Mouse (Mus musculus): ENCODE data around the gene Nt5c. TPM values are rescaled to one million over a fixed set of nuclear protein-coding genes. Genes with fewer than 3 reads are reported as not detected.
"Not testable (repeated sequence)": the region's sequence is repeated elsewhere in the genome, so short reads cannot be mapped to it uniquely, and the experiment has no call there.

Gene Nt5c
- polyA plus RNA-seq, 1 experiment from 2014 or later = 73.7 TPM

DNA sequence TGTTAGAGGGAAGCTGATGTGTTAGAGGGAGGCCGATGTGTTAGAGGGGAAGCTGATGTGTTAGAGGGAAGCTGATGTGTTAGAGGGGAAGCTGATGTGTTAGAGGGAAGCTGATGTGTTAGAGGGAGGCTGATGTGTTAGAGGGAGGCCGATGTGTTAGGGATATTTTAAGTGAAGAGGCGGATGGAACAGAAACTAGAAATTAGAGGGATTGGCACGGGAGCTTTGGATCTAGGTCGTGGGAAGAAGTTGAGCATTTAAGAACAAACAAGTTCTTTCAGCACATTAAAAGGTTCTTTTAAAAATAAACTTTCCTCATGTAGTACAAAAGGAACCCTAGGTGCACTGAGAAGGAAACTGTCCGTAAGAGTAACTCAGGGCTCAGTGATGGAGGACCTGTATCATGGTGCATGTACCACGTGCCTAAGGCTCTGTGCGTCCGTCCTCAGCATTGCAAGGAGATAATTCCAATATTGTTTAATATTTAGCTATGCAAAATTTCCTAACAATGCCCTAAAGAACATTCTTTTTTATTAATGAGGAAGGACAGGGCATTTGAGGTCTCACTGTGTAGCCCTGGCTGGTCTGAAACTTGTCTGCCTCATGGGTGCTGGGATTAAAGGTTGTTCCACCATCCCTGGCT, 13.2 kb downstream of the Nt5c start:
- no peaks in the 10 kb centered on the region for H3K9me3 ChIP-seq
- WGBS = 86% methylated on average over 9 of the region's 9 CpGs
- ATAC-seq (ENCODE audit: insufficient number of reproducible peaks, insufficient read depth, low FRiP score, low TSS enrichment) = no peak

DNA sequence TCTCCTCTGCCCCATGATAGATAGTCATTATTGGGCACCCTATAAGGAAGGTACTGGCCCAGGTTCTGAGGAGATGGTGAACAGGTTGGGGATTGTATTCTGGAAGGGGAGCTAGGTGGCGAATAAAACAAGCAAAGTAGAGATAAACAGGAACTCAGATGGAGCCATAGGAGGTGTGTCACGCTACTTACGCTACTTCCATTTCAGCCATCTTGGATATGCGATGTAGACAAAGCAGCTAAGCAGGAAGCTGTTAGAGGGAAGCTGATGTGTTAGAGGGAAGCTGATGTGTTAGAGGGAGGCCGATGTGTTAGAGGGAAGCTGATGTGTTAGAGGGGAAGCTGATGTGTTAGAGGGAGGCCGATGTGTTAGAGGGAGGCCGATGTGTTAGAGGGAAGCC, 14.3 kb downstream of the Nt5c start:
- H3K36me3 ChIP-seq; H3K27me3 ChIP-seq; H3K9me3 ChIP-seq; H3K27ac ChIP-seq; ATAC-seq (ENCODE audit: insufficient number of reproducible peaks, insufficient read depth, low FRiP score, low TSS enrichment); H3K9ac ChIP-seq; H3K4me3 ChIP-seq: not testable (repeated sequence)
- peak overlapping the region; percentile 92; the same call in 1 of the 2 replicates for H3K4me2 ChIP-seq (replicated peaks)
- 85% methylated on average over 7 of the region's 7 CpGs for WGBS
- H3K4me1 ChIP-seq = peaks cover 31% of the 10 kb centered on the region

More for the DNA sequence above, 13.2 kb downstream of the Nt5c start:
- Histone ChIP-seq H3K27me3 (no peaks in the 10 kb centered on the region), H3K27ac (no peak overlapping the region), H3K36me3 (no peaks in the 10 kb centered on the region; the same call in 1 of the 2 replicates), H3K9ac (no peak overlapping the region), H3K4me1 (peaks cover 28% of the 10 kb centered on the region), H3K4me2 (replicated peaks) (no peak overlapping the region), H3K4me3 (no peak overlapping the region)

DNA sequence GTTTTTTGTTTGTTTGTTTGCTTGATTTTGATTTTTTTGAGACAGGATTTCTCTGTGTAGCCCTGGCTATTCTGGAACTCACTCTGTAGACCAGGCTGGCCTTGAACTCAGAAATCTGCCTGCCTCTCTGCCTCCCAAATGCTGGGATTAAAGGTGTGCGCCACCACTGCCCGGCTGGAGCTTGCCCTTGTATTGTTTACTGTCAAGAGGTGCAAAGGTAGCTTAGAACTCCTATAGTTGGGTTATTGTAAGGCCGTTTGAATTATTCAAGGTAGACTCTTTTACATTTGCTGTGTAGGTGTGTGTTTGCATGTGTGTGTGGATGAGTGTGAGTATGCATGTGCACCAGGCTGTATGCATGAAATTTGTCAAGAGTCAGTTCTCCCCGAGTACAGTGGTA, 15.0 kb downstream of the Nt5c start:
- ATAC-seq (ENCODE audit: insufficient number of reproducible peaks, insufficient read depth, low FRiP score, low TSS enrichment); H3K27me3 ChIP-seq; H3K27ac ChIP-seq; H3K36me3 ChIP-seq; H3K9me3 ChIP-seq: not testable (repeated sequence)
- Histone ChIP-seq H3K9ac (0 out of 2 replicates have a peak overlapping the region, but pooled peaks have one; percentile 73), H3K4me3 (peak overlapping the region; percentile 85), H3K4me1 (peaks cover 31% of the 10 kb centered on the region), H3K4me2 (replicated peaks) (peak overlapping the region; percentile 92)
- WGBS = 81% methylated on average over 4 of the region's 4 CpGs

DNA sequence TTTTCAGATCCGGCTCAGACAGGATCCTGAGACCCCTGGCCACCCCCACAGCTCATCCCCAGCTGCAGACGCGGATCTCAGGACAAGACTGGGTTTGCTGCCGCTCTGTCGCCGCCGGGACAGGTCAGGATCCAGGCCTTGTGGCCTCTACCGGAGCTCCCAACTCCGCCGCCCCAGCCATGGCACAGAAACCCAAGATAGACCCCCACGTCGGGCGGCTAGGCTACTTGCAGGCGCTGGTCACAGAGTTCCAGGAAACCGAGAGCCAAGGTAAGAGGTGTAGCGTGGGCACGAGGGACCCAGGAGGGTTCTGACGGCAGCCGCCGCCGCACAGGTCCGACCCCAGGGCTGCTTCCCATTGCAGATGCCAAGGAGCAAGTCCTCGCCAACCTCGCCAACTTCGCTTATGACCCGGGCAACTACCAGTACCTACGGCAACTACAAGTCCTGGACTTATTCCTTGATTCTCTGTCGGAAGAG, 15.9 kb downstream of the Nt5c start:
- WGBS = 3% methylated on average over 28 of the region's 28 CpGs
- Histone ChIP-seq H3K4me3 (peak overlapping the region; percentile 85), H3K27me3 (no peaks in the 10 kb centered on the region), H3K27ac (peak overlapping the region; percentile 74), H3K4me1 (peaks cover 31% of the 10 kb centered on the region), H3K36me3 (no peaks in the 10 kb centered on the region; the same call in 1 of the 2 replicates), H3K4me2 (replicated peaks) (peak overlapping the region; percentile 92), H3K9ac (peak overlapping the region; percentile 73), H3K9me3 (no peaks in the 10 kb centered on the region)
- peak; percentile 42; the same call in 1 of the 2 replicates for ATAC-seq (ENCODE audit: insufficient number of reproducible peaks, insufficient read depth, low FRiP score, low TSS enrichment)

DNA sequence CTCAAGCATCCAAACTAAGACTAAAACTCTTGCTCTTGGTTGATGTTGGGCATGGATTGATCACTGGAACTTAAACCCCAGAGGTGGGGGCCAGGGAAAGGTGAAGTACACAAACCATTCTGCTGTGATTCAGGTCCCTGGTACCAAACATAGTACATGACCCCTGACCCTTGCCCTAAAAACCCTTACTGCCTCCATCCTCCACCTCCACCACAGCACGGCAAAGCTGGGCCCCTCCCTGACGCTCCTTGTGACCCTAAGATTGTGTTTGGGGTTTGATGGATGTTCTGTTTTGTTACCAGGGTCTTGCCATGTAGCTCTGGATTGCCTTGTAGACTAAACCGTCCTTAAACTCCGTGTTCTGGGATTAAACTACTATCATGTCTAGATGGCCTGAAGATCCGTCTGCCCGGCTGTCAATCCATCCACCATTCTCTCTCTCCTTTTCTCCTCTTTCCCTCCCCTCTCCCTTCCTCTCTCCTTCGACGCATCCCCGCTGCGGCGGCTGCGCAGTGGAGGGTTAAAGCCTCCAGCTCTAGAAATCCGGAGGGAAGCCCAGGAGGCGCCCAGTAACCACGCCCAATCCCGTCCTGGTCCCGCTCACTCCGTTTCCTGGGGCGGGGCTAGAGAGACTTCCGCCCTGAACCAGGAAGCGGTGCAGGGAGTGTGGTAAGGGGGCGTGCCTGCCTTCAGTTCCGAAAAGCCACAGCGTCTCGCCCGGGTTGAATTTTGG, 16.5 kb downstream of the Nt5c start, which contains the start of gene Armc7:
Gene Armc7, plus strand, starts transcription at position 643 of the 733 bp plus-strand sequence.
- ATAC-seq (ENCODE audit: insufficient number of reproducible peaks, insufficient read depth, low FRiP score, low TSS enrichment) = peak; percentile 88
- peak within 1 kb of the TSS; percentile 74 for H3K27ac ChIP-seq
- WGBS = 1% methylated on average over 26 of the region's 26 CpGs
- H3K27me3 ChIP-seq = no peaks in the 10 kb centered on the region
- H3K36me3 ChIP-seq = no peaks in the 10 kb centered on the region; the same call in 1 of the 2 replicates
- peak within 1 kb of the TSS; percentile 92 for H3K4me2 ChIP-seq (replicated peaks)
- no peaks in the 10 kb centered on the region for H3K9me3 ChIP-seq
- peak within 1 kb of the TSS; percentile 73 for H3K9ac ChIP-seq
- H3K4me3 ChIP-seq = peak within 1 kb of the TSS; percentile 85
- peaks cover 31% of the 10 kb centered on the region for H3K4me1 ChIP-seq

DNA sequence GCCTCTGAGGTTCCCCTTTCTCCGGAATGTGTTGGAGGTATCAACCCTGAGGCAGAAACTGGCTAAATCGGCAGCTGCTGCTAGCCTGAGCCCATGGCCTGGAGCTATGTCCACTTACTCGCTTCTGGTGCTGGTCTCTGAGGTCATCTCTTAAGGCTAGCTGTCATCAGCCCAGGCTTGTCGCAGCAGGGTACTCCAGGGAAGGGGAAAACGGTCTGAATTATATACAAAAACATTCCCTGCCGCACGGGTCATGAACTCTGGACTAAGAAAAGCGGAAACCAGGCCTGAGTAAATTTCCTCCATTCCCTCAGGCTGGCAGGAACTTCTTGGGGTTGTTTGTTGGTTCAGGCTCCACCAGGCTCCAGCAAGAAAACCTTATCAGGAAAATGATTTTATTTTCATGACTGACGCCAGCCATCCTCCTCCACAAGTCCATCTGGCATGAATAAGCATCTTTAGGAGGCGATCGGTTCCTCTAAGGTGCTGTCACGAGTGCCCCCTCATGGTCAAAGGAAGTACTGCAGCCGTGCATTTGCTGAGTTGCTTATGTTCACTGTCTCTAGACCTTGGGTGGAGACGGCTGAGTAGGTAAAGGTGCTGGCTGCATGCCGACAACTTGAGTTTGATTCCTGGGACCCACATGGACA, 17.9 kb downstream of the Nt5c start:
- Histone ChIP-seq H3K36me3 (no peaks in the 10 kb centered on the region), H3K4me1 (peaks cover 31% of the 10 kb centered on the region), H3K27me3 (no peaks in the 10 kb centered on the region), H3K9me3 (no peaks in the 10 kb centered on the region), H3K4me3 (0 out of 2 replicates have a peak overlapping the region, but pooled peaks have one; percentile 9), H3K4me2 (replicated peaks) (peak overlapping the region; percentile 21), H3K27ac (peak overlapping the region; percentile 50), H3K9ac (peak overlapping the region; percentile 29; the same call in 1 of the 2 replicates)
- WGBS = 7% methylated on average over 15 of the region's 15 CpGs
- ATAC-seq (ENCODE audit: insufficient number of reproducible peaks, insufficient read depth, low FRiP score, low TSS enrichment) = no peak; the same call in 1 of the 2 replicates

DNA sequence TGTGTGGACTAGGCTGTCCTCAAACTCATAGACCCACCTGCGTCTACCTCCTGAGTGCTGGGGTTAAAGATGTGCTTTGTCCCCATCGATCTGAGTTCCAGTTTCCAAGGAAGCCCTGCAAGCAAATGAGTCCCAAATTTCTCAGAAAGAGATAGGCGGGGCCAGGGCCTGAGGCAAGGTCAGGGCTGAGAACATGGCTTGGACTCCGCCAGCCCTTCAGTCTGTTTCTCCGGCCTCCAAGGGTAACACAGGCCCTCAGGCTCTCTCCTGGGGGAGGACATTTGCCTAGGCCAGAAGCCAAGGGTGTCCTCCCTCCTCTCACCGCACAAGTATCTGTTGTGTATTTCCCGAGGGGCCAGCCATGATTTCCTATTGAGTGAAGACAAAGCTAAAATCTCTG, 19.5 kb downstream of the Nt5c start:
- H3K4me1 ChIP-seq = peaks cover 38% of the 10 kb centered on the region
- no peak overlapping the region for H3K4me3 ChIP-seq
- H3K36me3 ChIP-seq = no peaks in the 10 kb centered on the region
- 81% methylated on average over 7 of the region's 7 CpGs for WGBS
- ATAC-seq (ENCODE audit: insufficient number of reproducible peaks, insufficient read depth, low FRiP score, low TSS enrichment) = no peak
- H3K4me2 ChIP-seq (replicated peaks) = no peak overlapping the region
- no peak overlapping the region for H3K9ac ChIP-seq
- H3K27ac ChIP-seq = no peak overlapping the region
- no peaks in the 10 kb centered on the region for H3K27me3 ChIP-seq
- H3K9me3 ChIP-seq = no peaks in the 10 kb centered on the region

DNA sequence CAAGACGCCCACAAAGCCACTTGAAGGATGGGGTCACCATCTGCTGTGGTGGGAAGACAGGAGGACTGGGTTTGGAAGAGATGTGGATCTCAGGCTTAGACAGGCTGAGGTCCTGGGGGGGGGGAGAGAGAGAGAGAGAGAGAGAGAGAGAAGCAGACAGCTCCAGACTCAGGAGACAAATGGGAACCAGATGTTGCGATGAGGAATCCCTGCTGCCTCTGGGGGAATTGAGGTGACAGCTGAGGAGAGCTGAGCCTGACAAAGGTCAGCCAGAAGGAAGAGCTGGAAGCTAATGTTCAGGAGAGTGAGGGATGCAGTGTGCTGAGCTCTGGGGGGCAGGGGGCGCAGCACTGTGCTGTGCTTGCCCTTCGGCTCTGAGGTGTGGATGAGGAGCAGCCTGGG, 24.4 kb downstream of the Nt5c start:
- Histone ChIP-seq H3K27ac (peak overlapping the region; percentile 68), H3K9me3 (no peaks in the 10 kb centered on the region), H3K4me2 (replicated peaks) (peak overlapping the region; percentile 6; the same call in 1 of the 2 replicates), H3K4me1 (peaks cover 13% of the 10 kb centered on the region), H3K4me3 (no peak overlapping the region), H3K36me3 (no peaks in the 10 kb centered on the region), H3K27me3 (no peaks in the 10 kb centered on the region), H3K9ac (no peak overlapping the region)
- peak; percentile 22; the same call in 1 of the 2 replicates for ATAC-seq (ENCODE audit: insufficient number of reproducible peaks, insufficient read depth, low FRiP score, low TSS enrichment)
- WGBS = 13% methylated on average over 4 of the region's 4 CpGs

DNA sequence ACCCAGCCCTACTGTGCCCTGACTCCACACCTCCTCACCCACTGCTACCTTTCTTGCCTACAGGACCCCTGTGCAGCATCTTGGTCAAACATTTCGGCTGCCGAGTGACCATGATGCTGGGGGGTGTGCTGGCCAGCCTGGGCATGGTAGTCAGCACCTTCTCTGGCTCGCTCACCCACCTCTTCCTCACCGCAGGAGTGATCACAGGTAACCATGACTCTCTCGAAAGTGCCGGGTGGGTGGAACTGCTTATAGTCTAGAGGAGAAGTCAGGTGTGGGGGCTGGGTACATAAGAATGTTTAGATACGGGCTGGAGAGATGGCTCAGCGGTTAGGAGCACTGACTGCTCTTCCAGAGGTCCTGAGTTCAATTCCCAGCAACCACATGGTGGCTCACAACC, 26.8 kb downstream of the Nt5c start:
- no peak for ATAC-seq (ENCODE audit: insufficient number of reproducible peaks, insufficient read depth, low FRiP score, low TSS enrichment)

DNA sequence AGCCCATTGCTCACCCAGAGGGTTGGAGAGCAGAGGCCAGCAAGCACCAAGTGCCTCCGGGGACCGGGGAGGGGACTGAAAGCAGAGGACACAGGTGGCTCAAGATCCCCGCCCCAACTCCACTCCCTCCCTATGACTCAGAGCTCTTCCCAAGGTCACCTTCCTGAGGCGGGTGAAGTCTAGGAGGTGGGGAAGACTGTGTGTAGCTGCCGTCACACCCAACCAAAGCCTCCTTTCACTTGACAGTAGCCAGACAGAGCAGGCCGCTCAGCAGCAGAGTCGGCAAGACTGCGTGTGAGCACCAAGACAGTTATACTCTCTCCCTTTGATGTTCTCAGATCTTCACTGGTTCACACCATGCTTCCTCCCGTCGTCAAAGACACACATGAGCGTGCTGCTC, 28.3 kb downstream of the Nt5c start:
- Histone ChIP-seq H3K27ac (no peak overlapping the region), H3K4me2 (replicated peaks) (no peak overlapping the region), H3K36me3 (no peaks in the 10 kb centered on the region), H3K9me3 (no peaks in the 10 kb centered on the region), H3K27me3 (no peaks in the 10 kb centered on the region), H3K4me3 (no peak overlapping the region), H3K9ac (no peak overlapping the region), H3K4me1 (peaks cover 13% of the 10 kb centered on the region)
- 73% methylated on average over 11 of the region's 11 CpGs for whole genome bisulfite sequencing
- ATAC-seq (ENCODE audit: insufficient number of reproducible peaks, insufficient read depth, low FRiP score, low TSS enrichment) = no peak

More for the DNA sequence above, 26.8 kb downstream of the Nt5c start:
- 87% methylated on average over 8 of the region's 8 CpGs for WGBS
- Histone ChIP-seq H3K27me3 (no peaks in the 10 kb centered on the region), H3K4me2 (replicated peaks) (no peak overlapping the region), H3K9ac (no peak overlapping the region), H3K4me3 (no peak overlapping the region), H3K9me3 (no peaks in the 10 kb centered on the region), H3K4me1 (peaks cover 13% of the 10 kb centered on the region), H3K36me3 (no peaks in the 10 kb centered on the region), H3K27ac (no peak overlapping the region)

DNA sequence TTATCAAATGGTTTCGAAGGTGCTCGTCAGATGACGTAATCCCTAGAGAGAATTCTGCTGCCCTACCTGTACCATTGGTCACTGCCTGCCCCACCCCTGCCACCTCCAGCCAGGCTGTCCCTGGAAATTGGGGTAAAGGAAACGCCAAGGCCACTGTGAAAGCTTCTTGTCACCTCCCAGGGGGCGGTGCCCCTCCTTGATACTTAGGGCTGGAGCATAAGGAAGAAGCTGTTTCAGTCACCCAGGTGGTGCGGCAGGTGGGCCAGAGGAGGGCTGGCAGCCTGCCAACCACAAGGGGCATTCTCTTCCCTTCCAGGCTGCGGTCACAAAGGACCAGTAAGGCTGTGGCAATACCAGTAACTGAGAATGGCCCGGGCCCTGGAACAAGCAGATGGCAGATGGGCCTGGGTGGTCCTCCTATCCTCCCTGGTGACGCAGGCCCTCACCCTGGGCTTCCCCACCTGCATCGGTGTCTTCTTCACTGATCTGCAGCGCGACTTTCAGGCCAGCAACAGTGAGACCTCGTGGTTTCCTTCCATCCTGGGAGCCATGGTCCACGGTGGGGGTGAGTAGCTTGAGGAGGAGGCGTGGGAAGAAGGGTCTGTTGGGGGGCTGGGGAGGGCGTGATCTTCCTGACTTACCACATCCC, 29.3 kb downstream of the Nt5c start, which contains the start of gene Slc16a5:
Gene Slc16a5, plus strand, starts transcription at position 232 of the 649 bp plus-strand sequence.
- H3K27me3 ChIP-seq = no peaks in the 10 kb centered on the region
- H3K27ac ChIP-seq = no peak within 1 kb of the TSS
- H3K4me2 ChIP-seq (replicated peaks) = no peak within 1 kb of the TSS
- H3K9ac ChIP-seq = no peak within 1 kb of the TSS
- no peak within 1 kb of the TSS for H3K4me3 ChIP-seq
- ATAC-seq (ENCODE audit: insufficient number of reproducible peaks, insufficient read depth, low FRiP score, low TSS enrichment) = no peak
- H3K9me3 ChIP-seq = no peaks in the 10 kb centered on the region
- H3K36me3 ChIP-seq = no peaks in the 10 kb centered on the region
- 73% methylated on average over 16 of the region's 16 CpGs for WGBS
- H3K4me1 ChIP-seq = peaks cover 8% of the 10 kb centered on the region

All from embryonic facial prominence, embryonic 12.5 days (tissue).